Mouse (Mus musculus) liver, postnatal 0 days (tissue): ENCODE results near the gene Abcf2.

ENCODE experiments used
- CTCF ChIP-seq: sonication (generic); IDR thresholded peaks from 2 replicates; pipeline ENCODE4 v1.5.1; 2016; ENCODE audit warnings: antibody characterized with exemption, low read depth
- EP300 ChIP-seq: IDR thresholded peaks from 2 replicates; pipeline ENCODE4 v1.6.1; 2016; ENCODE audit warnings: antibody characterized with exemption, low read depth, mild to moderate bottlenecking

DNA sequence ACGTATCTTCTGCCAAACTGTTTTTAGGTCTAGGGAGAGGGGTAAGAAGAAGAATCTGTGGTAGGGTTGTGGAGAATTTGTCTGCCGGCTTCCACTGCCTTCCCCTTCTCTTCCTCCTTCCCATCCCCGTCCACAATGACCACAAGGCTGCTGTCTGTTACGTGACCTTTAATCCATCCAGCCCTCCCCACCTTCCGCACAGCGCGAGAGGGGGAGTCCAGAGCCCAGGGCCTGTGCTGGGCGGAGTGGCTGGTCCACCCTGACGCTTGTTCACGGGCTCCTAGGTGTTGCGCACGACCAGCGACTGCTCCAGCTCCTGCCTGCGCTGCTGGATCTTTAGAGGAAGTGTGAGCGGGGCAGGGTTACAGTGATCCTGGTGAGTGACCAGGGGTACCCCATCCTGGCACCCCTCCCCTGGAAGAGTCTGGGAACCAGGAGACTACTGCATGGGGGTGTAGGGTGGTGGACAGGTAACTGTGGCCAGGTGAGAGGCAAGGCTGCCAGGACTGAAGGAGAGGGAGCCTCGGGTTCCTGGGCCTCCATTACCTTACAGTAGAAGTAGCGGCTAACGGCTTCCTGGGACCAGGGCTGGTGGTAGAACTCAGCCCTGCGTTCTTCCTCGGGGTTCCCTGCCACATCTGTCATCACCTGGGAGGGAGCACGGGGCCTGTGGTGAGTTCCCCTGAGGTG lies 15.3 kb upstream of the Abcf2 start:
- TF ChIP-seq CTCF, result no peak
- no peak for TF ChIP-seq EP300
